Mouse (Mus musculus) liver, embryonic 14.5 days (tissue): ENCODE results near the gene Trappc2l. TPM values are rescaled to one million over a fixed set of nuclear protein-coding genes. Genes with fewer than 3 reads are reported as not detected.

Experiments
- ATAC-seq: fragments of 200-750 bp; cut with Nextera tagmentation; 2 replicates; pipeline ENCODE4 v1.8.0; 2017; ENCODE audit warnings: moderate number of reproducible peaks, mild to moderate bottlenecking, moderate library complexity; ENCODE audit not compliant: insufficient read depth
- DNase-seq, 3 experiments: peaks; one replicate each; pipeline ENCODE4 v3.0.0-alpha.2; 2012 to 2013; ENCODE audit warnings: low read depth in 3 of 3, low spot score in 3 of 3
- H3K27ac ChIP-seq: fragments of 300-500 bp; sonication (generic); 2 replicates; pipeline ENCODE4 v1.5.1; 2014; ENCODE audit warnings: moderate library complexity, mild to moderate bottlenecking, control low read depth, inconsistent platforms
- H3K27me3 ChIP-seq: fragments of 300-500 bp; sonication (generic); 2 replicates; pipeline ENCODE4 v1.6.1; 2014; ENCODE audit warnings: mild to moderate bottlenecking, low read length, moderate library complexity; ENCODE audit not compliant: control insufficient read depth, insufficient read depth
- H3K36me3 ChIP-seq: fragments of 300-500 bp; sonication (generic); replicated peaks from 2 replicates; pipeline ENCODE4 v1.6.1; 2014; ENCODE audit warnings: low read depth; ENCODE audit not compliant: control insufficient read depth, insufficient read depth
- H3K4me1 ChIP-seq, 2 experiments: fragments of 200-500 bp in 1 of 2; fragments of 300-500 bp in 1 of 2; sonication (generic) in 1 of 2; replicated peaks; 2 replicates each; pipeline ENCODE4 v1.6.1; 2012 to 2014; ENCODE audit warnings: antibody characterized with exemption in 1 of 2, inconsistent platforms in 1 of 2, low read length in 1 of 2; ENCODE audit not compliant: control insufficient read depth in 2 of 2, insufficient read depth in 2 of 2
- H3K4me2 ChIP-seq: fragments of 300-500 bp; sonication (generic); 2 replicates; pipeline ENCODE4 v1.6.1; 2014; ENCODE audit warnings: low read depth, mild to moderate bottlenecking, control low read depth, moderate library complexity
- H3K4me3 ChIP-seq, 2 experiments: fragments of 200-500 bp in 1 of 2; fragments of 300-500 bp in 1 of 2; sonication (generic) in 1 of 2; 2 replicates each; pipeline ENCODE4 v1.5.1; 2012 to 2014; ENCODE audit warnings: low read depth in 2 of 2, low read length in 2 of 2, mild to moderate bottlenecking in 2 of 2, control low read depth in 1 of 2, inconsistent platforms in 1 of 2, moderate library complexity in 1 of 2; ENCODE audit not compliant: insufficient read depth in 1 of 2
- H3K9ac ChIP-seq: fragments of 300-500 bp; sonication (generic); replicated peaks from 2 replicates; pipeline ENCODE4 v1.6.1; 2014; ENCODE audit warnings: mild to moderate bottlenecking, control low read depth, moderate library complexity
- H3K9me3 ChIP-seq: fragments of 300-500 bp; sonication (generic); 2 replicates; pipeline ENCODE4 v1.6.1; 2016; ENCODE audit warnings: low read length, mixed read lengths; ENCODE audit not compliant: control insufficient read depth
- CTCF ChIP-seq: IDR thresholded peaks from 2 replicates; pipeline ENCODE4 v1.5.1; 2016; ENCODE audit warnings: antibody characterized with exemption, low read depth, control low read depth
- EP300 ChIP-seq: IDR thresholded peaks from 2 replicates; pipeline ENCODE4 v1.6.1; 2016; ENCODE audit warnings: antibody characterized with exemption, low read depth
- WGBS: fragments of 180-500 bp; shearing (Covaris S2); extraction: QIAGEN DNeasy Blood & Tissue Kit; methylation state at CpG from one replicate; pipeline ENCODE4 v1.1.7; 2014; ENCODE audit not compliant: insufficient replicate concordance; 5-methylcytosine and 5-hydroxymethylcytosine counted together
- polyA plus RNA-seq, 2 experiments: library from polyadenylated mRNA; depleted of rRNA in 1 of 2; stranded (reverse) in 1 of 2; unstranded in 1 of 2; fragments of >200 nt; fragmentation: Nextera tagmentation in 1 of 2; extraction: Ambion mirVana in 1 of 2; gene quantifications; 2 replicates each; pipeline versions ENCODE4 v1.2.1 to v1.2.3; 2012 to 2014

The Trappc2l gene
- polyA plus RNA-seq, 2 experiments: 27.9 to 35.4 TPM

- WGBS: 60% methylated on average over 6 of the region's 6 CpGs
- no peak overlapping the region for H3K4me2 ChIP-seq
- no peaks in the 10 kb centered on the region; the same call in none of the 2 replicates for H3K36me3 ChIP-seq
- H3K4me3 ChIP-seq: no peak overlapping the region
- no peaks in the 10 kb centered on the region for H3K4me1 ChIP-seq
- no peaks in the 10 kb centered on the region for H3K27me3 ChIP-seq
- no peaks in the 10 kb centered on the region for H3K9me3 ChIP-seq
- H3K27ac ChIP-seq: no peak overlapping the region
- ATAC-seq (no peak), DNase-seq (no peak)
- H3K9ac ChIP-seq: no peak overlapping the region
- TF ChIP-seq EP300: no peak
Observed at GRCm38 (mm10) chr8:122652643-122653042, 41.2 kb downstream of the Trappc2l start.

DNA sequence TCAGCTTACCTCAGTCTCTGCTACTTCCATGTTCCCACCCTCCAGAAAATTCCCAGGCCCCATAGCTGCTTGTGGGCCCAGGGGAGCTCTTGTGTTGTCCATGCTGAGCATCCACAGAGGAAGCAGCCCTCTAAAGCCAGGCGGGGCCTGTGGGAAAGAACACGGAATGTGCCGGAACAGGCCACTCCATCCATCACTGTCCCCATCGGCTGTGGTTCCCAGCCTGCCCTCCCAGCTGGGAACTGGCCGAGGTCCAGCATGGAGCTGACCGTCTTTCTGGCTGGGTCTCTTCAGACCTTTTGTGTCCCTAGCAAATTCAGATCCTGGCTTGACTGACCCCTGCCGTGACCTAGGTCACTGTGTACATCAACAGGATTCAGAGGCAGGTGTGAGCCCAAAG is 43.3 kb downstream of the Trappc2l start:
- no peak for TF ChIP-seq EP300
- no peak for TF ChIP-seq CTCF
- no peaks in the 10 kb centered on the region for H3K9me3 ChIP-seq
- H3K9ac ChIP-seq: no peak overlapping the region
- ATAC-seq (no peak), DNase-seq (no peak)
- WGBS: 69% methylated on average over 7 of the region's 7 CpGs
- no peak overlapping the region for H3K4me3 ChIP-seq
- H3K4me2 ChIP-seq: no peak overlapping the region
- no peaks in the 10 kb centered on the region for H3K4me1 ChIP-seq
- H3K27me3 ChIP-seq: no peaks in the 10 kb centered on the region
- no peaks in the 10 kb centered on the region; the same call in 1 of the 2 replicates for H3K36me3 ChIP-seq
- no peak overlapping the region for H3K27ac ChIP-seq

GRCm38 (mm10) chr8:122656056-122656999 is 44.9 kb downstream of the Trappc2l start:
- no peaks in the 10 kb centered on the region for H3K27me3 ChIP-seq
- no peaks in the 10 kb centered on the region for H3K36me3 ChIP-seq
- ATAC-seq (no peak), DNase-seq (no peak)
- H3K4me2 ChIP-seq: no peak overlapping the region
- no peak for TF ChIP-seq CTCF
- TF ChIP-seq EP300: no peak
- H3K9me3 ChIP-seq: no peaks in the 10 kb centered on the region
- no peak overlapping the region for H3K27ac ChIP-seq
- no peak overlapping the region for H3K9ac ChIP-seq
- H3K4me3 ChIP-seq: no peak overlapping the region
- no peaks in the 10 kb centered on the region for H3K4me1 ChIP-seq
- whole genome bisulfite sequencing: 64% methylated on average over 13 of the region's 13 CpGs

DNA sequence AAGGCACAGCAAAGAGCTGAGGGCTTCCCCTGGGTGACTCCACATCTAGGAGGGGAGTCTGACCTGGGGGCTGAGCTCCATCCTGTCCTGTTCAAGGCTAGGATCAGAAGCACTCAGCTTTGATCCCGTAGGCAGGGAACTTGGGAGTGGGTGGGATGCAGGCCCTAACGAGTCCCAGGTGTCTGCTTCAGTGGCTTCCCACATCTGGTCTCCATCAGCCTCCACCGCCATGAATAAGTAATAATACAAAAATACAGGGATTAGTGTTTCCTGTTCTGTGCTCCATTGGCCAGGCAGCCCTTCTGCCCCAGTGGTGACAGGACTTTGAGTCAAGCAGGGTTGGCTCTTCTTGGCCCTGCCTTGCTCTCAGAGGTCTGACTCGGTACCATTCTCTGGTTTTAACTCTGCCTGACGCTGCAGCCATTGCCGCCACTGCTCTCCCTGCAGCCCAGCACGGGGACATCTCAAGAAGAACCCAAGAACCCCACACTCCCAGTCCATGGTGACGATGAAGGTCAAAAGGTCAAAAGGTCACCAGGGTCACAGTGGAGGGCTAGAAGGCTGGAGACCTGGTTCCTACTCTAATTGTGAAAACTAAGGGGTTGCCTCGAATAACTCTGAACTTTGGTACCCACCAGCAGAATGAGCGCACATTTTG is 46.8 kb downstream of the Trappc2l start:
- Histone ChIP-seq H3K4me1 (no peaks in the 10 kb centered on the region), H3K4me2 (no peak overlapping the region), H3K27ac (no peak overlapping the region), H3K36me3 (no peaks in the 10 kb centered on the region), H3K9me3 (no peaks in the 10 kb centered on the region), H3K9ac (no peak overlapping the region), H3K4me3 (no peak overlapping the region), H3K27me3 (no peaks in the 10 kb centered on the region)
- WGBS: 76% methylated on average over 10 of the region's 10 CpGs
- no peak for DNase-seq
- no peak for ATAC-seq
- no peak for TF ChIP-seq CTCF
- TF ChIP-seq EP300: no peak

- WGBS: 84% methylated on average over 9 of the region's 9 CpGs
- no peaks in the 10 kb centered on the region for H3K4me1 ChIP-seq
- H3K27ac ChIP-seq: no peak overlapping the region
- H3K36me3 ChIP-seq: no peaks in the 10 kb centered on the region
- no peaks in the 10 kb centered on the region for H3K27me3 ChIP-seq
- ATAC-seq: no peak
- no peaks in the 10 kb centered on the region for H3K9me3 ChIP-seq
- no peak for DNase-seq
- H3K4me3 ChIP-seq: no peak overlapping the region
- H3K4me2 ChIP-seq: no peak overlapping the region
- H3K9ac ChIP-seq: no peak overlapping the region
- no peak for TF ChIP-seq EP300
- no peak for TF ChIP-seq CTCF
Observed at GRCm38 (mm10) chr8:122658807-122659160, 47.3 kb downstream of the Trappc2l start.
